Mouse (Mus musculus) embryo, embryonic 11 days (tissue): ENCODE measurements at regions not wholly inside any gene's neighbourhood (a gene's known extent, or its start where the extent isn't known, plus 50 kb on each side); places are given as distances from the start of the nearest gene placed in this dataset.

Experiments used
- DNase-seq: peaks from one replicate; pipeline ENCODE4 v3.0.0-alpha.2; 2015

DNA sequence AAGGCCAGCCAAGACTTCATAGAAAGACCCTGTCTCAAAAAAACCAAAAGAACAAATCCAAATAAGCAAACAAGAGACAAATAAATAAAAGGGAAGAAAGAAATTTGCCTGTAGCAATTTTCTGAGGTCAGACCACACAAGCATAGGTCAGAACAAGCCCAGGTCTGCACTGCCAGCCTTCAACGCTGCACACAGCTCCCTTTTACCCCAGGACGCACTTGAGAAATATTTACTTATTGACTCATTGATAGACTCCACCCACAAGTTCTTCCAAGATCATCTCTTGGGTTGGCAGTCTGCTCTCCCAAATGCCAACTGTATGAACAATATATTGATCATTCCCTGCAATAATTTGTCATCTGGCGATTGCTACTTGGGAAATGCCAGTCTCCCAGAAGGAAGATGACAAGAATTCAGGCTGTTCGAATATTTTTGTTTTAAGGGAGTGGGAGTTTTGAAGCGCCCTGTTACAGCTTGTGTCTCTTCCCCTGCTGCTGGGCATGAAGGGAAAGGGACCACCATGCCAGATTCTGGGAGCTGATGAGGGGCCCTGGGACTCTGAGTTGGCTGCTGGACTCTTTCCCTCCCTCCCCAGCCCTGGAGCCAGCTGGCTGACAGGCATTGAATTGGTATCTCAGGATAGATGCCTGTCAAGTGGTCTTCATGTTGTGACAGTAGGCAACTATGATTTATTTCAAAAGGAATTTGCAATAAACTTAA lies 102.9 kb upstream of the Tle3 start:
- no peak for DNase-seq

DNA sequence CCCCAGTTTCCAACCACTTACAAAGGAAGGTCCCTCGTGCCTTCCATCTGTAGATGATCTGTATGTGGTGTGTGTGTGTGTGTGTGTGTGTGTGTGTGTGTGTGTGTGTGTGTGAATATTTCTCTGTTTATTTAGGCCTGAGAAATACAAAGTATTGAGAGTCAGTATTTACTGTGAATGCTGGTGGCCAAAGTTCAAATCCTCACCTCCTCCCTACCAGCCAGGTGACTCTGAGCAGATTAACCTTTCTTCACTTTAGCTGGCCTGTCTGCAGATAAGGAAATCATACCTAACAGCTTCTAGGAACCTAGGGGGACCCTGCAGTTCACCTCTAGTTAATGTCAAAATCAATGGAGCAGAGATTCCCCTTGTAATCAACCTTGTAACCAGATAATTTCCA lies 100.9 kb upstream of the Tle3 start:
- no peak for DNase-seq

DNA sequence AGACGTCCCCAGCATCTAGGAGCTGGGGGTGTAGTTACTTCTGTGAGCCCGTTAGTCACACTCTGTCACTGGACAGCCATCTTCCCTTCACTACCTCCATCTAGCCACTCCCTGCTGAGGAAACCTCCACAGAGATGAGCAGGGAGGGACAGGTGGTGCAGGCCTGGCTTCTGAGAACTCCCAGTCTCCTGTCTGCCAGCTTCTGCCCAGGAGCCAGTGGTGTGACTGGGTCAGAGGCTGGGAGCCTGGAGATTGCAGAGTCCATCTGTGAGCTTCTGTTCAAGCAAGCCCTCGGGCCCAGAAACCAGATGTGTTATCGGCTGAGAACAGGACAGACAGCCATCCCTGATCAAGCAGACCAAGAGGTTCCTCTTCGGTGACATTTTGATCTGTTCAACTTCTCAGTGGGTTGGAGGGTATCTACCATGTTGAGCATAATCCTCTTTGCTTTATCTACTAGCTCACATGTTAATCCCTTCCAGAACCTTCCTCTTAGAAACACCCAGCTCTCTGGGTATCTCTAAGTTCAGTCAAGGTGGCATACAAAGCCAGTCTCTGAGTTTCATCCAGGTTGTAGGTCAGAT lies 100.3 kb upstream of the Tle3 start:
- no peak for DNase-seq

DNA sequence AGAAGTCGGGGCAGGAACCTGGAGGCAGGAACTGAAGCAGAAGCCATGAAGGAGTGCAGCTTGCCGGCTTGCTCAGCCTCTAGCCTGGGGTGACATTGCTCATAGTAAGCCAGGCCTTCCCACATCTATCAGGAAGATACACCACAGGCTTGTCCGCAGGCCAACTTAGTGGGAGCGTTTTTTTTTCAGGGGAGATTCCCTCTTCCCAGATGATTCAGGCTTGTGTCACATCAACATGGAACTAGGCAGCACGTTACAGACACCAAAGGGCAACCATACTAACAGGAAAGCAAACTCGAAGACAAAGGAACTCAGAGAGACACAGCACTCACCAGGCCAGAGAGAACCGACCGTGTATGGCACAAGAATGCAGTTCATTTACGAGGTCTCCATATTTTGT lies 98.1 kb upstream of the Tle3 start:
- no peak for DNase-seq

DNA sequence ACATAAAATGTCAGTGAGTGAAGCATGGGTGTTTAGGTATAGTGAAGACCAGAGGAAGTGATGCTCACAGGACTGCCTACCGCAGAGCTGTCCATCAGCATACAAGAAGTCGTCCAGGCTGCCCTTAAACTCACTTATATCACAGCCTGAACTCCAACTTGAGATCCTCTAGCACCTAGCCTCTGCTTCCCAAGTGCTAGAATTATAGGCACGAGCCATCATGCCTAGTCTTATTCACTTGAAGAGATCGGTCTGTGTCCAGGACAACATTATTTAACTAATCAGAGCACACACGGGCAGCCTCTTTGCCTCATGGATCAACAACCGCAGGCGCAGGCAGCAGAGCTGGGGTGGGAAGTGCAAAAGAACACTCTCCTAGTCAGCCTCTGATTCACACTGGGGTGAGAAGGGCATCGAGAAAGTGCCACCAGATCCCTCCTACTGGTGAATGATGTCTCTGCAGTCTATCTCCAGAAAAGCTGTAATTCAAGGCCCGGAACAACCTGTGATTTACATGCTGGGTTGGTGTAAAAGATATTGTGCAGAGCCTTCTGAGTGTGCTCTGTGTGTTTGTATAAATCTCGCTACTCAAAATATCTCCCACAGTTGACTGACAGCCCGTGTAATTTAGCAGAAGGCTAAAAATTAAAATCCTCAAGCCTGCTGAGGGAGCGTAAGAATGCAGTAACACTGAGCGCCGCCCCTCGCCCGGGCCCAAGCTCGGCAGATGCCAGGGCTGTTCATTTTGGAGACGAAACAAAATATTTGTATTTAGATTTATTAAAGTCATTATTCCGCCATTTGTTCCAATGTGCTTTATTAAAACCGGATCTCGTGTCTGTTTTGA lies 94.6 kb upstream of the Tle3 start:
- peak; percentile 77 for DNase-seq

DNA sequence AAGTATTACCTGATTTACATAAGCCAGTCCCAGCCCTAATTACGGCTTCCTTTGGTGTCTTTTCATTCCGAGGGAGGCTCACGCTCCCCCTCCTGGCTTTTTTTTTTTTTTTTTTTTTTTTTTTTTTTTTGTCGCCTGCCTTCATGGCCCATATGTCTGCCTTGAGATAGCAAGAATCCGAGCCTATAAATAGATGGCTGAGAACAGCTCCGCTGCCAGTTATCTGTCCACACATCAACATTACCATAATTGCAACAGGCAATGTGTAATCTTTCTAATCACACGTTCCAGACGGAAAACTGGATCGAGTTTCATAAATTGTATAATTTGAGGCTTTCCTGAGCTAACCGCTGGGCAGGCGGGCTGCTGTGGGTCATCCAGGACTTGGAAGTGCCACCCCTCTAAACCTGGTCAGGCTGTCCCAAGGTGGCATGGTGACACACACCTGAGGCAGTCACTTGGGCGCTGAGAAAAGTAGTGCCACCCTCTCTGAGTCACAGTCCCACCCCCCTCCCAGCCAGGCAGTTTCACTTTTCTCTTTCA lies 93.9 kb upstream of the Tle3 start:
- no peak for DNase-seq

DNA sequence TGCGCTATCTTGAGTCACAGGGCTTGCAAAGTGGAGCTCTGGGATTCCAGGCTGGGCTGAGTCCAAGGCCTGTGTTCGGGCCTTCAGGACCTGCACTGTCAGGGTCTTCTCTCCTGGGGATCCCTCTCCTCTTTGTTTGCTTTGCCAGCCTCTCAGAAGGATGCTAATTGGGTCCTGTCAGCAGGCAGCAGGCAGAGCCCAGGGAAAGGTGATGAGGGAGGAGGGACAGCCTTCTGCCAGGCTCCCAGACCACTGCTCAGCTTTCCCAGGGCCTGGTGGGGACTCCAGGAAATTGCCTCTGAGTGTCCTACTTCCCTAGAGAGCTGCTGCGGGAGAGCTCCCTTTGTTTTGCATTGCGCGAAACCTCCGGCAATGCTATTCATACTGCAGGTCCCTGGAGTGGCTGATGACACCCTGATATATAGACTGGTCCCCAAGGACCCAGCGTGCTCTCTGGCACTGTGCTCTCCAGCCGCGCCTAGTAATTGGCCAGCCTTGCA lies 93.1 kb upstream of the Tle3 start:
- DNase-seq: peak; percentile 50

DNA sequence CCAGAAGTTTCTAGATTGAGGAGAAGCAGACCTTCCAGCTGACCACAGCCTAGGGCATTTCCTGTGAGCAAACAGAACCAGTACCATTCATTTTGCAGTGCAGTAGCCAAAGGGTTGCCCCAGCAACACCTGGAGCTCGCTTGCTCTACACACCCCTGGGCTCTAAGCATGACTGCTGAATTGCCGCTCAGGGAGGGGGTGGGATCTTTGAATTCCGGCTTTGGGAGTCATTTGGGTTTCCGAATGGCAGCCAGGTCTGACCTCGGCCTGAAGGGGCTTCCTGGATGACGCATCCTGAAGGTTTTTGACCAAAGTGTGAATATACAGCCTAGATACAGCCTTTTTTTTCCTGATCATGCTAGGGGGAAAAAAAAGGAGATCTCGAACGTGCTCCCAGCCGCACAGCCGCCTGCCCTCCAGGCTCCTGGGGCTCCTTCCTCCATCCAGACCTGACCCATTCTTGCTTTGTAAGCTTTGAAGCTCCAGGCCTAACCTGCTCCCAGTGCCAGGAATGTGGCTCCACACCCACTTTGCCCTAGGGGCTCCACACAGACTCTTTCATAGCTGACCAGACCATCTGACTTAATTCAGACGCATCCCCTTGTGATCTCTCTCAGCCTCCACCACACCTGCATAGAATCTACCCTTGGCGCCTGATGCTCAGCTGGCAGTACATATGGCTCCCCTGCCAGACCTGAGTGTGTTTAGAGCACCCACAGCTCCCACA lies 91.1 kb upstream of the Tle3 start:
- no peak for DNase-seq

DNA sequence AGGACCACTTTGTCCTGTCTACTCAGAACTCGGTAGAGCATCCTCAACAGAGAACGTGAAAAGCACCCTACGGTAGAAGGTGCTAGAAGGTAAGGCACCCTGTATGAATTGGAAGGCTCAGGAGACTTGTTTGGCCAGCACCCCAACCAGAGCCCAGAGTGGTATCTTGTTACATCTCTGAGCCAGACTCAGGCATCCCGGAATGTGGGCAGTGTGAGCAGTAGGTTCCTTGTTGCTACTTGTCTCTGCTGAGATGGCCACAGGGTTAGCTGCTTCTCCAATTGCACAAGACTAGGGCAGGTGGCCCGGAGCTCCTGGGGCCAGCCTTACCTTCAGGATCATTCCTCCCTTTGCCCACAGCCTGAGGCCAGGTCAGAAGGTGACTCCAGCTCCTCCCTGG lies 88.9 kb upstream of the Tle3 start:
- no peak for DNase-seq

DNA sequence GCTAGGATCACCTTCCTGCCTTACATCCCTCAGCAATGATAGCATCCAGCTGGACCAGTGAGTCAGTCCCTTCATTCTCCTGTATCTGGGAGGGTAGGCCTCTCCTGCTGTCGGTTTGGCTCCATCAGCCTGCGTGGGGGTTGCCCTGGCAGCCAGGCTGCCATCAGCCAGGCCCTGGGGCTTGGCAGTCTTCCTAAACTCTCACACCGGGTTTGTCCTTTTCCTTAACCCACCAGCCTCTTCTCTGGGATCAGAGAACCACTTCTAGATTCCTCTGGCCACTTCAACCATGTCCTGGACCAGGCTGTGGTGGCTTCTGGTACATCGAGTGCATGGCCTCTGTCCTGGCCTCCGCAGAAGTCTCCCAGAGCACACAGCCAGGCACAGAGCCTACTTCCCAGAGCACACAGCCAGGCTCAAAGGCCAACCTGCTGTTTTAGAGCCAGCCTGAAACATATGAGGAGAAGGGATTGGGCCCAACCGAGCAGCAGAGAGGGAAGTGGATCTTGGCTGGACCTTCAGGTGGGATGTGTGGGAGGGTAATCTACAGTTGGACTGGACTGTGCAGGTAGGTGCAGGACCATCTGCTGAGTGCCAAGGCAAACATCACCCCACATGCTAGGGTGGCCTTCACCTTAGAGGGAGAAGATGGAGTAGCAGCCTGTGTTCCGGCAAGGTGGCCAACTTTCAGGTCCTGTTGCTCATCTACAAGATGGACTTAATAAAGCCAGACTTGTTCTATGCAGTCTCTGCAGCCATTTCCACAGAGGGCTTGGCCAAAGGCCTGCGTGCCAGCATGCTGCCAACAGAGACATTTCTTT lies 87.8 kb upstream of the Tle3 start:
- no peak for DNase-seq

DNA sequence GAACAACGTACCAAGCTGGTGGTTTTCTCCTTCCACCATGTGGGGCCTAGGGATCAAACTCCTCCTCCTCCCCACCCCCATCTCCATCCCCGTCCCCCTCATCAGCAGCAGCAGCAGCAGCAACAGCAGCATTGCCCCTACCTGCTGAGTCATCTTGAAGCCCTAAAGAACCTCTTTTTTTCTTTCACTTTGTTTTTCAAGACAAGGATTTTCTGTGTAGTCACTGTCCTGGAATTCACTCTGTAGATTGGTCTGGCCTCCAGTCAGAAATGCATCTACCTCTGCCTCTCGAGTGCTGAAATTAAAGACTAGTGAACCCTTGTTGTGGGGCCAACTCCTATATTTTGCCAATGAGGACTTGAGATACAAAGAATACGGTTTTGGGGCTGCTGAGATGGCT lies 85.6 kb upstream of the Tle3 start:
- DNase-seq: no peak

DNA sequence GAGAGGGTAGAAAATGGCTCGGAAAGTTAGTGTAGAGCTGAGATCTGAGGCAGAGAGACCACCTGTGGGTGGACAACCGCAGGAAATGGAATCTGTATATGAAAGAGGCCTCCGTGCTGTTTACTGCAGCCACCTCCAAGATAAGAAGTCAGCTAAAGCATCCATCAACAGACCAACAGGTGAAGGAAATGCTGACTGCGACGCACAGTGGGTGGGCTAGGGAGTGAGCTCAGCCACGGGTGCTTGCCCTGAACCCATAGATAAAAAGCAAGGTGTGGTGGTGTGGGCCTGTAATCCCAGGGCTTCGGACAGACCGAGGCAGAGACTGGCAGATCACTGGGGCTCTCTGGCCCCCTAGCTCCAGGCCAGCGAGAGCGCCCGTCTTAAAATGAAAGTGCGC lies 83.0 kb upstream of the Tle3 start:
- no peak for DNase-seq

DNA sequence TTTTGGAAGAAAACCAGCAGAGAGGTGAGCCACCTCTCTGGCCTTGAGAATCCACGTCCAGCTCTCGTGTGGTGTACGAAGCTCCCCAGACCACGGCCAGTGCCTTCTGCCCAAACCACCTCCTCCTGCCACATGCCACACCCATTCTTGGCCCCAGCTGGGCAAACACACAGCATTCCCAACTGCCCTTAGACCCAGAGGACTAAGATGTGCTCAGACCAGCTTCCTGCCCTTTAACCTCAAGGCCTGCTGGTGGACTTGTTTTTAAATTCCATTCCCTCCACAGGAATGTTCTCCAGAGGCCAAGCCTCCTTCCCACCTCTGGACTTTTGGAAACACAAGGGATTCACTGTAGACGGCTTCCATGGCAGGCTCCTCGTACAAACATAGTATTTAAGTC lies 82.5 kb upstream of the Tle3 start:
- DNase-seq: peak; percentile 37

DNA sequence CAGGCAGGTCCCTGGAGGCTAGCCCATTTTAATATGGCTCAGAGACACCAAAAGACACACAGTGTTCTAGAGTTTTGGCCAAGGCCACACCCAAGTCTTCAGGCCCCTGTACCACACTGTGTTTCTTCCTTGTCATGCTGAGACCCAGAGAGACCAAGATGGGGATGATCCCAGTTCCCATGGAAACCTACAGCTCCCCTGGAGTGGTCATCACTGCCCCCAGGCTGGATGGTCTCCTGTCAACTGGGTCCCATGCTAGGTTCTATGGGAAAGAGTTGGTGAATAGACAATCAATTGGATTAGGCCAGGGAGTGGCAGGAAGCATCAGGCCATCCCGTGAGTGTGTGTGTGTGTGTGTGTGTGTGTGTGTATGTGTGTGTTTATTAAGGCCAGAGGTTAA lies 80.5 kb upstream of the Tle3 start:
- DNase-seq: no peak

DNA sequence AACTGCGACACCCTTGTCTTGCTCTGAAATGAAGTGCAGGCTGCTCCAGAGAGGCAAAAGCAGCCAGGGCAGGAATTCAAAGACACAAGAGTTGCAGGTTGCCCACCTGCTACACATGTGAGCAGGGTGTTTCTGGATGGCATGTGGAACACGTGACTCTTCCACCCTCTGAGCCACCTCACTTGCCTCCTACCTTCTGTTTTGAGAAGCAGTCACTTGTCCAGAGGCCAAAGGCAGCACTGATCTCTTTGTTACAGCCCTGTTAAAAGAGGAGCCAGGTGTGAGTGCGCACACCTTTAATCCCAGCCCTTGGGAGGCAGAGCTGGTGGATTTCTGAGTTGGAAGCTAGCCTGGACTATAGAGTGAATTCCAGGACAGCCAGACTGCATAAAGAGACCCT lies 79.7 kb upstream of the Tle3 start:
- DNase-seq: no peak

DNA sequence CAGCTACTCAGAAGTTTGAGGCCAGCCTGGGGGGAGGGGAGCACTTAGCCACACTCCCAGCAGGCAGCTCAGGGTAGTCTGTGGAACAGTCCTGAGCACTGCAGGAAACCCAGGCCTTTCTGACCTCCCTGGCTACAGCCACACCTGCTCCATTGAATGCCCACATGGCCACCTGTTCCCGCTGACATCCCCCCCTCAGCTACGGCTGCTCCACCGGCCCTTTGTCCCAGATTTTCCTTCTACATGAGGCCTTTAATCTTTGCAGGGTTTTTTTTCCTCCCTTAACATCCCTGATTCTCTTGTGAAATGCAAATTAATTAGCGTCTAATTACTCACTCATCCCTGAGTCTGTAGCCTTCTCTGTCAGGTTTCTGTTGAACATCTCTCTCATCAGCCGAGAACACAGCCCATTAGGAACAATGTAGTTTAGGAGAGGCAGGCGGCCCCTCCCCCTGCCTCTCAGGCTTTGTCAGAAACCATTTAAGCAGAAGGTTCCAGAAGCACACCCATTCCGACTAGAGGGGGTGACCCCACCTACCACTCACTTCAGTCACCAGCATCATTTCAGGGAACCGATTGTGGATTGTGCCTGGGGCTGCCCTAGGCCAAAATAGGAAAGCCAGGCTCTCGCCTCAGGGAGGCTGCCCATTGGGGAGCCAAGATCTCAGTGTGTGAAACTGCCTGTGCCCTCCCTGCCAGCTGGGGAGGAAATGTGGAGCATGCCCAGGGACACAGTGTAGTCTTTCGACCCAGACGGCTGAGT lies 78.8 kb upstream of the Tle3 start:
- no peak for DNase-seq

DNA sequence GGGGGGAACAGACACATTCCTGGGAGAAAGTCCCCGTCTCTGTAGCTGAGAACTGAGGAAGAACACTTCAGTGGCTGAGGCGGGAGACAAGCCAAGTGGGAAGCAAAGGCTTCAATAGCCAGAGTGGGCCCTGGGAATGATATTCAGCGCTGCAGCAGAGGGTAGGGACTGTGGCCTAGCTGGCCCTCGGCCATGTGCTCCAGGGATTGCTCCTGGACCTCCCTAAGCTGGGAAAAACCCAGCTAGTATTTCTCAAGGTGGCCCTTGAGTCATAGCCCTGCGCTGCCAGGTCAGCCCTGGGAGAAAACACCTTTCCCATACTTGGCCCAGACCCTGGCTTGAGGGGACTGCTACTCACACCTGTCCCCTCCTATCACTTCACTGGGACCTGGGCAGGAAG lies 77.2 kb upstream of the Tle3 start:
- DNase-seq: no peak

DNA sequence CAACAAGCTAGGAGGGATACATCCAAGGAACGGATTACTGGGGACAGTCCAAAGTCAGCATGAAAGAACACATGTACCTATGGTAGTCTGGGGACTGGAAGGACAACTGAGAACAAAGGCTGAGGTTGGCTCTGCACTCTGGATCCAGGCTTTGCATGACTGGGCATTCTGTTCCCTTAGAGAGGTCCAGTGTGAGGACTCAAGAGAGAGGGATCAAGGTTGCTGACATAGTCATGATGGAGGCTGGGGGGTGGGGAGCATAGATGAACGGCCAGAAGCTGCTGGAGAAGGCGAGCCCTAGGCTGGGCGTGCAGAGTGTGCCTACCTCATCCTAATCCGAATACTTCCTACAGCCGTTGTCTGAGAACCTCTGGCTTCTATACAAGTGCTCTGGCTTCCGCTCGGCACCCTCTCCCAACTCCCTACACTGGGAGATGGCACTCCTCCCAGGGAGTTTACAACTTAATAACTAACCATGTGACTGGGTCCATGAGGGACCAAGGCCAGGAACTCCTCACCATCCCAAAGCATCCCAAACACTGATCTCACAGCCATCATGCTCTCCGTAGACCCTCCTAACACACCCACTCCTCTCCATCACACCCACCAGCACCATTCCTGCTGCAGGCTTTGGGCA lies 75.7 kb upstream of the Tle3 start:
- no peak for DNase-seq

DNA sequence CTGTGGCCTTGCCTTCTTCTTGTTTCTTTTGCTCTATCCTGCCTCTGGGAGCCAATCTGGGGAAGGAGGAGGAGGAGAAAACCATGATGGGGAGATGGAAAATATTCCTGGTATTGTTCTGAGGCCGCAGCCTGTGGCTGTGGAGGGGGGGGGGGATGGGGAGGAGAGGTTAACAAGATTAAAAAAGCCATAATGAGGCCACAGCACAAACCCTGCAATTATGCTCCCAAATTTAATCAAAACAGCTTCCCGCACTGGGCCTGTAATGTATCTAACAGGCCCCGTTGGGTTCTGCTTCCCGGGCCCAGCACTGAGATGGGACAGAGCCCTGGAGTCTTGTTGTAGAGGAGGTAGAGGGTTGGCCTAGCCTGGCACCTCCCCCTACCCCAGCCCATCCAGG lies 74.8 kb upstream of the Tle3 start:
- no peak for DNase-seq

DNA sequence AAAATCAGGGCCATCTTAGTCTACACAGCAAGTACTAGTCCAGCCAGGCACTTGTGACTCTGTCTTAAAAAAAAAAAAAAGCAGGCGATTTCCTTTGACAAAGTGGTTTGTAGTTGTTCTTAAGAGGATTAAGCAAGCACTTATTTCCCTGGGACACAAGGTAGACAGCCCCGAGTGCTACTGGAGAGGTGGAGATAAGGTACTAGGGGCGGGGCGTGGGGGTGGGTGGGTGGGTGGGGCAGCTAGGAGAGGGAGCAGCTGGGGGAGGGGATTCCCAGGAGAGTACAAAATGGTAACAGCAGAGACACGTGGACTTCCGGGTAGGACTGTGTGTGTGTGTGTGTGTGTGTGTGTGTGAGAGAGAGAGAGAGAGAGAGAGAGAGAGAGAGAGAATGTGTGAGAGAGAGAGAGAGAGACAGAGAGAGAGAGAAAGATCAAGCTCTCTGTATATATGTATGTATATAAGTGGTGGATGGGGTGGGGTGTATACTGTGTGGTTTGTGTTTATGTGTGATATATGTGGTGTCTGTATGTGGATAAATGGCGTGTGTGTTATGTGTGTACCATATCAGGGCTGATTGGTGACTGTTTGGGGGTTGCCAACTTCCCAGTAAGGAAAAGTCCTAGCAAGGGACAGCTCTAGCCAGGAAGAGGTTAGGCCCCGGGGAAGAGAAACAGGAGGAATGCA lies 72.1 kb upstream of the Tle3 start:
- DNase-seq: no peak
